ENCODE assay signal across 29 mouse cellular contexts in genomic region chr8:62962608-62963007, GRCm38 (mm10). TPM values are rescaled to one million over a fixed set of nuclear protein-coding genes. Genes with fewer than 3 reads are reported as not detected.
"Had no signal": no experiment of that assay in that cellular context is flagged by ENCODE, and none has a peak within 500 bp of the region (broad histone marks: within the 10 kb centered on the region; RNA-seq: fewer than 3 reads in every experiment).

No protein-coding gene starts in this region.

- H3K27ac ChIP-seq: embryonic facial prominence, embryonic 10.5 days; embryonic facial prominence, embryonic 12.5 days; embryonic facial prominence, embryonic 13.5 days; embryonic facial prominence, embryonic 15.5 days; forebrain, embryonic 10.5 days; forebrain, embryonic 12.5 days; forebrain, embryonic 13.5 days; forebrain, embryonic 15.5 days; gastrocnemius, adult 2 months; heart, adult 2 months had no signal

- H3K9ac ChIP-seq: embryonic facial prominence, embryonic 12.5 days; embryonic facial prominence, embryonic 13.5 days; embryonic facial prominence, embryonic 15.5 days; forebrain, embryonic 12.5 days; forebrain, embryonic 13.5 days; forebrain, embryonic 15.5 days; forebrain, postnatal 0 days had no signal

- H3K9me3 ChIP-seq: embryonic facial prominence, embryonic 10.5 days; embryonic facial prominence, embryonic 12.5 days; embryonic facial prominence, embryonic 13.5 days; embryonic facial prominence, embryonic 15.5 days; forebrain, embryonic 10.5 days; forebrain, embryonic 12.5 days; forebrain, embryonic 13.5 days; forebrain, embryonic 15.5 days had no signal

- H3K4me2 ChIP-seq: embryonic facial prominence, embryonic 12.5 days; embryonic facial prominence, embryonic 13.5 days; embryonic facial prominence, embryonic 15.5 days; forebrain, embryonic 12.5 days; forebrain, embryonic 13.5 days; forebrain, embryonic 15.5 days had no signal

- ATAC-seq: forebrain, embryonic 13.5 days; forebrain, embryonic 14.5 days; forebrain, embryonic 15.5 days; forebrain, embryonic 16.5 days; forebrain, postnatal 0 days had no signal

- H3K36me3 ChIP-seq: embryonic facial prominence, embryonic 10.5 days; embryonic facial prominence, embryonic 12.5 days; embryonic facial prominence, embryonic 13.5 days; embryonic facial prominence, embryonic 15.5 days; forebrain, embryonic 10.5 days; forebrain, embryonic 12.5 days; forebrain, embryonic 15.5 days had no signal

- H3K4me1 ChIP-seq: embryonic facial prominence, embryonic 10.5 days; embryonic facial prominence, embryonic 12.5 days; embryonic facial prominence, embryonic 13.5 days; embryonic facial prominence, embryonic 15.5 days; forebrain, embryonic 10.5 days; forebrain, embryonic 12.5 days; forebrain, embryonic 13.5 days; forebrain, embryonic 15.5 days had no signal

- H3K27me3 ChIP-seq: embryonic facial prominence, embryonic 12.5 days; embryonic facial prominence, embryonic 13.5 days; embryonic facial prominence, embryonic 15.5 days; forebrain, embryonic 12.5 days; forebrain, embryonic 13.5 days; forebrain, embryonic 15.5 days had no signal

- H3K4me3 ChIP-seq: embryonic facial prominence, embryonic 10.5 days; embryonic facial prominence, embryonic 12.5 days; embryonic facial prominence, embryonic 13.5 days; embryonic facial prominence, embryonic 15.5 days; erythroblast, embryonic 14.5 days; forebrain, embryonic 10.5 days; forebrain, embryonic 12.5 days; forebrain, embryonic 13.5 days; forebrain, embryonic 15.5 days; gastrocnemius, adult 2 months; heart, adult 2 months had no signal

- DNase-seq: cerebellum, adult 2 months; cerebellum, adult 8-10 months; cerebellum, adult 9-10 months; cerebellum, adult 9-11 months; cerebellum, postnatal 10 days; cerebellum, postnatal 14 days; cerebellum, postnatal 25 days; cerebellum, postnatal 36 days; embryo, embryonic 11 days; forebrain, postnatal 0 days; gastrocnemius, adult 2 months; gastrocnemius, postnatal 10 days; gastrocnemius, postnatal 14 days; gastrocnemius, postnatal 25 days; gastrocnemius, postnatal 36 days; heart, adult 11 months; heart, adult 18-20 months; heart, adult 2 months had no signal

RNA-seq across cellular contexts. Expression of gene Spock3, which starts 11.8 kb away (rescaled TPM):
- polyA plus RNA-seq: erythroblast, embryonic 14.5 days had no signal
